ENCODE assay signal across 23 mouse cellular contexts in genomic region chr4:77259972-77260290, GRCm38 (mm10).
DNase-seq lines count a peak whose midpoint lies in the region; ATAC-seq and TF ChIP-seq lines count a peak whose summit lies in the region.
"Had no signal": no experiment of that assay in that cellular context is flagged by ENCODE, and none has a peak within 500 bp of the region (broad histone marks: within the 10 kb centered on the region; RNA-seq: fewer than 3 reads in every experiment).

No protein-coding gene starts in this region.

- 70% methylated on average over 1 of the region's 1 CpGs for WGBS in forebrain, embryonic 12.5 days
- WGBS in forebrain, postnatal 0 days, result 30% methylated on average over 1 of the region's 1 CpGs
- WGBS in heart, embryonic 15.5 days, result 56% methylated on average over 1 of the region's 1 CpGs
- WGBS in hindbrain, embryonic 13.5 days, result 70% methylated on average over 1 of the region's 1 CpGs
- 64% methylated on average over 1 of the region's 1 CpGs for WGBS in hindbrain, embryonic 14.5 days
- 62% methylated on average over 1 of the region's 1 CpGs for WGBS in limb, embryonic 13.5 days
- 74% methylated on average over 1 of the region's 1 CpGs for WGBS in limb, embryonic 10.5 days

- H3K27me3 ChIP-seq in forebrain, embryonic 12.5 days, result no peaks in the 10 kb centered on the region
- H3K27me3 ChIP-seq in forebrain, postnatal 0 days (ENCODE audit: insufficient read depth, low read length), result no peaks in the 10 kb centered on the region
- H3K27me3 ChIP-seq in heart, embryonic 15.5 days, result no peaks in the 10 kb centered on the region
- no peaks in the 10 kb centered on the region for H3K27me3 ChIP-seq in hindbrain, embryonic 13.5 days
- H3K27me3 ChIP-seq in hindbrain, embryonic 14.5 days (ENCODE audit: control insufficient read depth, insufficient read depth, low read length), result no peaks in the 10 kb centered on the region
- no peaks in the 10 kb centered on the region for H3K27me3 ChIP-seq in limb, embryonic 13.5 days
- H3K27me3 ChIP-seq in limb, embryonic 10.5 days (ENCODE audit: low read depth, poor library complexity, severe bottlenecking), result no peaks in the 10 kb centered on the region
- H3K27me3 ChIP-seq: embryonic facial prominence, embryonic 13.5 days; forebrain, embryonic 13.5 days; hindbrain, embryonic 12.5 days; intestine, embryonic 15.5 days had no signal

- no peaks in the 10 kb centered on the region for H3K9me3 ChIP-seq in forebrain, embryonic 12.5 days
- H3K9me3 ChIP-seq in forebrain, postnatal 0 days (ENCODE audit: low read length), result no peaks in the 10 kb centered on the region
- no peaks in the 10 kb centered on the region for H3K9me3 ChIP-seq in heart, embryonic 15.5 days (replicated peaks)
- no peaks in the 10 kb centered on the region for H3K9me3 ChIP-seq in hindbrain, embryonic 13.5 days
- no peaks in the 10 kb centered on the region for H3K9me3 ChIP-seq in hindbrain, embryonic 14.5 days (ENCODE audit: control insufficient read depth, low read length)
- no peaks in the 10 kb centered on the region for H3K9me3 ChIP-seq in limb, embryonic 13.5 days
- no peaks in the 10 kb centered on the region for H3K9me3 ChIP-seq in limb, embryonic 10.5 days (replicated peaks)
- H3K9me3 ChIP-seq: embryonic facial prominence, embryonic 10.5 days; embryonic facial prominence, embryonic 13.5 days; forebrain, embryonic 13.5 days; heart, embryonic 10.5 days; hindbrain, embryonic 12.5 days; intestine, embryonic 15.5 days had no signal

- TF ChIP-seq CTCF in forebrain, postnatal 0 days (IDR thresholded peaks at IDR 0.05; ENCODE audit: low read depth), result no peak

- H3K27ac ChIP-seq in forebrain, embryonic 12.5 days, result no peak overlapping the region
- no peak overlapping the region for H3K27ac ChIP-seq in forebrain, postnatal 0 days (ENCODE audit: low read depth, low read length)
- H3K27ac ChIP-seq in heart, embryonic 15.5 days, result peak overlapping the region; percentile 46; the same call in 1 of the 2 replicates
- no peak overlapping the region for H3K27ac ChIP-seq in hindbrain, embryonic 13.5 days
- H3K27ac ChIP-seq in hindbrain, embryonic 14.5 days, result no peak overlapping the region
- H3K27ac ChIP-seq in limb, embryonic 13.5 days, result no peak overlapping the region
- no peak overlapping the region for H3K27ac ChIP-seq in limb, embryonic 10.5 days
- H3K27ac ChIP-seq: embryonic facial prominence, embryonic 10.5 days; embryonic facial prominence, embryonic 13.5 days; forebrain, embryonic 13.5 days; gastrocnemius, adult 2 months; heart, embryonic 10.5 days; hindbrain, embryonic 12.5 days; intestine, embryonic 15.5 days had no signal

- no peaks in the 10 kb centered on the region for H3K4me1 ChIP-seq in forebrain, embryonic 12.5 days
- H3K4me1 ChIP-seq in forebrain, postnatal 0 days (ENCODE audit: insufficient read depth), result no peaks in the 10 kb centered on the region
- no peaks in the 10 kb centered on the region for H3K4me1 ChIP-seq in heart, embryonic 15.5 days (replicated peaks)
- H3K4me1 ChIP-seq in hindbrain, embryonic 13.5 days (replicated peaks), result peaks cover 4% of the 10 kb centered on the region; the same call in 1 of the 2 replicates
- H3K4me1 ChIP-seq in hindbrain, embryonic 14.5 days (replicated peaks; ENCODE audit: control insufficient read depth, insufficient read depth, low read length), result no peaks in the 10 kb centered on the region
- peaks cover 7% of the 10 kb centered on the region for H3K4me1 ChIP-seq in limb, embryonic 13.5 days
- H3K4me1 ChIP-seq in limb, embryonic 10.5 days, result no peaks in the 10 kb centered on the region
- H3K4me1 ChIP-seq: embryonic facial prominence, embryonic 10.5 days; heart, embryonic 10.5 days; hindbrain, embryonic 12.5 days; intestine, embryonic 15.5 days had no signal

- ATAC-seq in forebrain, embryonic 12.5 days (ENCODE audit: low FRiP score), result 0 out of 2 replicates have a peak, but pooled peaks have one; percentile 49
- no peak for ATAC-seq in forebrain, postnatal 0 days
- ATAC-seq in heart, embryonic 15.5 days (replicated peaks; ENCODE audit: insufficient number of reproducible peaks, insufficient read depth, low FRiP score, low read depth), result no peak
- ATAC-seq in hindbrain, embryonic 13.5 days (ENCODE audit: low FRiP score), result peak; percentile 68; the same call in 1 of the 2 replicates
- no peak for ATAC-seq in hindbrain, embryonic 14.5 days (ENCODE audit: low FRiP score)
- ATAC-seq in limb, embryonic 13.5 days (ENCODE audit: low FRiP score, low read depth), result 0 out of 2 replicates have a peak, but pooled peaks have one; percentile 35
- ATAC-seq: activated CD4-positive, CD25-positive, alpha-beta regulatory T cell, adult 4 months had no signal

- no peak for DNase-seq in forebrain, postnatal 0 days
- DNase-seq in heart, postnatal 25 days (ENCODE audit: low spot score), result no peak
- no peak for DNase-seq in hindbrain, embryonic 14.5 days (ENCODE audit: low spot score)
- DNase-seq in limb, embryonic 10.5 days (ENCODE audit: low spot score), result no peak
- DNase-seq: adrenal gland, adult 8-10 months; adrenal gland, postnatal 25 days; cerebellum, adult 11-12 months; cerebellum, adult 8-10 months; cerebellum, postnatal 36 days; gastrocnemius, adult 2 months; gastrocnemius, postnatal 14 days had no signal

- intact Hi-C loops in heart, postnatal 25 days (cut with DNase I), result no loop called here

- no peak overlapping the region for H3K9ac ChIP-seq in forebrain, embryonic 12.5 days
- no peak overlapping the region for H3K9ac ChIP-seq in forebrain, postnatal 0 days
- H3K9ac ChIP-seq in heart, embryonic 15.5 days, result no peak overlapping the region
- no peak overlapping the region for H3K9ac ChIP-seq in hindbrain, embryonic 13.5 days
- no peak overlapping the region for H3K9ac ChIP-seq in hindbrain, embryonic 14.5 days
- no peak overlapping the region for H3K9ac ChIP-seq in limb, embryonic 13.5 days
- H3K9ac ChIP-seq: embryonic facial prominence, embryonic 13.5 days; forebrain, embryonic 13.5 days; hindbrain, embryonic 12.5 days; intestine, embryonic 15.5 days had no signal

- H3K36me3 ChIP-seq in forebrain, embryonic 12.5 days (replicated peaks), result no peaks in the 10 kb centered on the region
- no peaks in the 10 kb centered on the region for H3K36me3 ChIP-seq in forebrain, postnatal 0 days (ENCODE audit: insufficient read depth)
- no peaks in the 10 kb centered on the region for H3K36me3 ChIP-seq in heart, embryonic 15.5 days
- H3K36me3 ChIP-seq in hindbrain, embryonic 13.5 days, result no peaks in the 10 kb centered on the region
- H3K36me3 ChIP-seq in hindbrain, embryonic 14.5 days (replicated peaks; ENCODE audit: control insufficient read depth, insufficient read depth), result no peaks in the 10 kb centered on the region
- no peaks in the 10 kb centered on the region for H3K36me3 ChIP-seq in limb, embryonic 13.5 days
- no peaks in the 10 kb centered on the region for H3K36me3 ChIP-seq in limb, embryonic 10.5 days
- H3K36me3 ChIP-seq: embryonic facial prominence, embryonic 10.5 days; embryonic facial prominence, embryonic 13.5 days; heart, embryonic 10.5 days; hindbrain, embryonic 12.5 days; intestine, embryonic 15.5 days had no signal

- H3K4me2 ChIP-seq in forebrain, embryonic 12.5 days, result no peak overlapping the region
- no peak overlapping the region for H3K4me2 ChIP-seq in forebrain, postnatal 0 days (ENCODE audit: low read depth)
- peak overlapping the region; percentile 47; the same call in 1 of the 2 replicates for H3K4me2 ChIP-seq in heart, embryonic 15.5 days
- no peak overlapping the region for H3K4me2 ChIP-seq in hindbrain, embryonic 13.5 days
- H3K4me2 ChIP-seq in hindbrain, embryonic 14.5 days (replicated peaks), result no peak overlapping the region
- no peak overlapping the region for H3K4me2 ChIP-seq in limb, embryonic 13.5 days (replicated peaks)
- H3K4me2 ChIP-seq: embryonic facial prominence, embryonic 13.5 days; forebrain, embryonic 13.5 days; hindbrain, embryonic 12.5 days; intestine, embryonic 15.5 days had no signal

- no peak overlapping the region for H3K4me3 ChIP-seq in forebrain, embryonic 12.5 days (replicated peaks)
- H3K4me3 ChIP-seq in forebrain, postnatal 0 days (ENCODE audit: low read depth, low read length), result no peak overlapping the region
- no peak overlapping the region for H3K4me3 ChIP-seq in heart, embryonic 15.5 days
- H3K4me3 ChIP-seq in hindbrain, embryonic 13.5 days, result no peak overlapping the region
- no peak overlapping the region for H3K4me3 ChIP-seq in hindbrain, embryonic 14.5 days (replicated peaks; ENCODE audit: low read length)
- H3K4me3 ChIP-seq in limb, embryonic 13.5 days, result no peak overlapping the region
- no peak overlapping the region for H3K4me3 ChIP-seq in limb, embryonic 10.5 days
- H3K4me3 ChIP-seq: embryonic facial prominence, embryonic 10.5 days; embryonic facial prominence, embryonic 13.5 days; erythroblast, embryonic 14.5 days; forebrain, embryonic 13.5 days; heart, embryonic 10.5 days; hindbrain, embryonic 12.5 days; intestine, embryonic 15.5 days had no signal

Comparison
In these comparisons a context has a peak if more than half of its experiments do, and no peak if none do; other contexts are left out.
1. ATAC-seq: peak in forebrain, embryonic 12.5 days (single experiment), hindbrain, embryonic 13.5 days (single experiment) and limb, embryonic 13.5 days (single experiment); none in forebrain, postnatal 0 days (single experiment), heart, embryonic 15.5 days (single experiment) and hindbrain, embryonic 14.5 days (single experiment).